Mouse (Mus musculus) heart, postnatal 14 days (tissue): Measurements from ENCODE around the gene Cd276. TPM values are rescaled to one million over a fixed set of nuclear protein-coding genes. Genes with fewer than 3 reads are reported as not detected.
A peak's percentile ranks its signal among the peaks of the same experiment; 100 is the strongest.
"Not testable (repeated sequence)": the region's sequence is repeated elsewhere in the genome, so short reads cannot be mapped to it uniquely, and the experiment has no call there.

ENCODE experiments used
- DNase-seq, 2 experiments: peaks; one replicate each; pipeline ENCODE4 v3.0.0; 2021 to 2022
- intact Hi-C: fragments of 180-260 bp; cut with DNase I; formaldehyde crosslinking; loops from one replicate; pipeline ENCODE4 v1.15.1; 2025
- long read RNA-seq, 2 experiments: library from polyadenylated mRNA; stranded (forward); transcript quantifications; one replicate each; pipeline ENCODE4 v2.0.0; 2021
- total RNA-seq, 2 experiments: library from RNA; stranded (reverse); gene quantifications; 2 replicates each; pipeline ENCODE4 v1.2.3; 2021

The Cd276 gene
- total RNA-seq = 10 to 100 TPM; 15.4 to 17.6 TPM
- long read RNA-seq, experiment 1, transcript Cd276-202 (8 exons, 3,603 nt) = major isoform, 7 of 12 reads
- long read RNA-seq, experiment 1, partial matches to known transcripts = 0 of 12 reads
- long read RNA-seq, experiment 1, other reads (novel, unspliced or antisense) = 5 of 12 reads
- long read RNA-seq, experiment 2, transcript Cd276-202 (8 exons, 3,603 nt) = major isoform, 9 of 18 reads
- long read RNA-seq, experiment 2, partial matches to known transcripts = 1 of 18 reads
- long read RNA-seq, experiment 2, other reads (novel, unspliced or antisense) = 8 of 18 reads

DNA sequence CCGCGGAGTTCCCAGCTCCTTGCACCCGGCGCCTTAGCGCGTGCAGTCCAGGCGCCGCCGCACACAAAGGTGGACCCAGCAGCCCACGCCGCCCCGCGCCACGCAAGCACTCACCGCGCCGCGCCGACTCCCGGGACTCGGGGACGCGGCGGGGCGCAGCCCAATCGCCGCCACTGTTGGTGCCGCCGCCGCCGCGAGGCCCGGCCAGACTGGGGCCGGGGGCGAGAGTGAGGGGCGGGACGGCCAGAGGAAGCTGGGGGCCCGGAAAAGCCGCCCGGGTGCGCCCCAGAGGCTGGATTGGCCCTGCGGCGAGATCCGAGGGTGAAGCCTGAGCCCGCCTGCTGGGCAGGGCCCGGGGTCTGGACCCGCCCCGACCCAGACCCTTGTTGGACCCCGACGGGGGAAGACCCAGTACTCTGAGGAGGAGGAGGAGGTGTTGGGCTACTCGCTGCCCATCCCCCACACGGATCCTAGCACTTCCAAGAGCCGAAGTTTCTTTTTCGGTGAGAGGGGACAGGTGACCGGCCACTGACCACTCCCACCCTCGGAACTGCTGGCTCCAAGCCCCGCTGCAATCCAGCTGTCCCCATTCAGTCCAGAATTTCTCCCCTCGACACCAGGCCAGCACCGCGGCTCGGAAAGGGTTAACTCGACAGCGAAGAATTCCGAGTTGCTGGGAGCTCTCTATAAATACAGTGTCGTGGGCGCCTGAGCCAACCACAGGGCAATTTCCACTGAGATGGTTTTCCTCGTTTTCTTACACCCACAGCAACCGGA, at the start of gene Cd276:
Gene Cd276 (minus strand): TSS at position 530 of the 777 bp plus-strand sequence.
- DNase-seq = peak; percentile 69 to 75
- intact Hi-C loops = loop anchor here (2.0 kb wide), 1 partner anchor 14 kb away; no protein-coding TSS in a partner anchor

DNA sequence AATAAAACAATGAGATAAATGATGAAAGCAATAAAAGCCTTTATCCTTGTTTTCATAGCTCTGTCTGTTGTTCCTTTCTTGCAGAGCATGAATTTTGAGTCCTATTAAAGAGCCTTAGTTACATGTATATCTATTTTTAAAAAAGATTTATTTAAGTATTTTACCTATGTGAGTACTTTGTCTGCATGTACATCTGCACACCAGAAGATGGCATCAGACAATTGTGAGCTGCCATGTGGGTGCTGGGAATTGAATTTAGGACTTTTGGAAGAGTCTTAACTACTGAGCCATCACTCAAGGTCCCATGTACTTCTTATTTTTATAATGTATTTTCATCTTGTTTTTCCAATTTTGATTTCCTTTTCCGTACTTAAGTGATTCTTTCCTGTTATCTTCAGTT, 40.1 kb upstream of the Cd276 start:
- intact Hi-C loops = no loop called here
- no peak for DNase-seq

- intact Hi-C loops = no loop called here
- DNase-seq = no peak
These were observed 33.4 kb upstream of the Cd276 start for GRCm38 (mm10) chr9:58588657-58589056.

DNA sequence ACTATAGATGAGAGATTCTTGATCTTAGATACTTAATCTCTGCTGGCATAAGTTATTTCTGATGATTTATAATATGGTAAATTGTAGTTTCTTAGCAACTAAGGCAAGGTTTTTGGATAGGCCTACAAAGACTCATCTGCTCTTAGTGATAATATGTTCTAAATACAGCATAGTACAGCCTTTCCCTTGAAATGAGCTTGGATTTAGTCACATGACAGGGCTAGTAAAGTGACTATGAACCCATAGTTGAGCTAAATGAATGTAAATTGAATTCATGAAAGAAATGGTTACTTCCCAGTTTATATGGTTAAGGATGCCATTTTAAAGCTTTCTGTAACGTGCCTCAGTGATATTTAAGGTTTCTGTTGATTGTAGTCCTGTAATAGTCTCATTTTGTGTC, 29.1 kb upstream of the Cd276 start:
- no peak for DNase-seq
- intact Hi-C loops = loop anchor here (5.0 kb wide), 1 partner anchor 38 kb away; no protein-coding TSS in a partner anchor

- DNase-seq = peak in 1 of 2 experiments; percentile 17
- intact Hi-C loops = loop anchor here (5.0 kb wide), 1 partner anchor 39 kb away; no protein-coding TSS in a partner anchor
These were observed 28.0 kb upstream of the Cd276 start for GRCm38 (mm10) chr9:58583267-58583641.

- intact Hi-C loops = loop anchor here (5.0 kb wide), 1 partner anchor 40 kb away; no protein-coding TSS in a partner anchor
These were observed 27.5 kb upstream of the Cd276 start for GRCm38 (mm10) chr9:58582581-58583266.

GRCm38 (mm10) chr9:58581958-58582540, 26.8 kb upstream of the Cd276 start, which contains the start of gene Nptn:
Nptn (plus strand) TSS chr9:58582240.
- peak; percentile 98 for DNase-seq
- intact Hi-C loops = loop anchor here (5.0 kb wide), 1 partner anchor 40 kb away; no protein-coding TSS in a partner anchor

More at GRCm38 (mm10) chr9:58582581-58583266, 27.5 kb upstream of the Cd276 start:
- peak in 1 of 2 experiments; percentile 41 for DNase-seq

- DNase-seq = no peak
- intact Hi-C loops = loop anchor here (5.0 kb wide), 1 partner anchor 41 kb away; no protein-coding TSS in a partner anchor
These were observed 26.2 kb upstream of the Cd276 start for GRCm38 (mm10) chr9:58581283-58581930.

DNA sequence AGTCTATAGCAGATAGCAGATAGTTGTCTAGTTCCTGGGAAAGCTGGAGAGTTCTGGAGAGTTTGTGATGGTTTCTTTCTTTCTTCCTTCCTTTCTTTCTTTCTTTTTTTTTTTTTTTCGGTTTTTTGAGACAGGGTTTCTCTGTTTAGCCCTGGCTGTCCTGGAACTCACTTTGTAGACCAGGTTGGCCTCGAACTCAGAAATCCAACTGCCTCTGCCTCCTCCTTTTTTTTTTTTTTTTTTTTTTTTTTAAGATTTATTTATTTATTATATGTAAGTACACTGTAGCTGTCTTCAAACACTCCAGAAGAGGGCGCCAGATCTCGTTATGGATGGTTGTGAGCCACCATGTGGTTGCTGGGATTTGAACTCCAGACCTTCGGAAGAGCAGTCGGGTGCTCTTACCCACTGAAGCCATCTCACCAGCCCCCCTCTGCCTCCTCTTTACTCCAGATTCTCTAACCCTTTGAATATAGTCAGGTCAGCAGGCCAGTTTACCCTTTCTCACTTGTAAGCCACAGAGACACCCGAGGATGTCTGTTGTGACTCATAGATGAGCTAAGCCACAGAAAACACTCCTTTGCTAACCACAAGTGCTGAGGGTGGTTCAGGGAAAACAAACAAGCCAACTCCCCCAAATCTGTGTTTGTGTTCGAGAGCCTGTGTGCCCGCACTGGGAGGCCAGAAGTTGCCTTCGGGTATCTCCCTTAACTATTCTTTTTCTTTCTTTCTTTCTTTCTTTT, 25.4 kb upstream of the Cd276 start:
- intact Hi-C loops = loop anchor here (5.0 kb wide), 1 partner anchor 42 kb away; no protein-coding TSS in a partner anchor
- not testable (repeated sequence) for DNase-seq

DNA sequence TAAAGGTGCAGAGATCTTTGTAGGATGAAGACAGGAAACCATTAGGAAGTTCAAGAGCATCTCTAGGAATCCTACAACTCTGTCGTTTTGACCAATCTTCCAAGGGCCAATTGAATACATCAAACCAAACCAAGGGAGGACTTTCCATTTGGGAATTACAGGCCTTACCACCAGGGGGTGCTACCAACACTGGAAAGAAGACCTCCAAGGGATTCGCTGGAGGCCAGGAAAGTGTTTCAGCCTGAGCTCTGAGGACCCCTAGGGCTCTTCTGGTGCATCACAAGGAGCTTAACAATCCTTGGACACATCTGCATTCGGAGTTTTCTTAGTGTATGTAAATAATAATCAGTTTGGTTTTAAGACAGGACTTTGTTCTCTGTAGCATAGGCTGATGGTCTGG, 23.4 kb upstream of the Cd276 start:
- intact Hi-C loops = loop anchor here (1.0 to 5.0 kb wide), 3 partner anchors 38 to 299 kb away; no protein-coding TSS in a partner anchor
- peak; percentile 86 to 94 for DNase-seq

DNA sequence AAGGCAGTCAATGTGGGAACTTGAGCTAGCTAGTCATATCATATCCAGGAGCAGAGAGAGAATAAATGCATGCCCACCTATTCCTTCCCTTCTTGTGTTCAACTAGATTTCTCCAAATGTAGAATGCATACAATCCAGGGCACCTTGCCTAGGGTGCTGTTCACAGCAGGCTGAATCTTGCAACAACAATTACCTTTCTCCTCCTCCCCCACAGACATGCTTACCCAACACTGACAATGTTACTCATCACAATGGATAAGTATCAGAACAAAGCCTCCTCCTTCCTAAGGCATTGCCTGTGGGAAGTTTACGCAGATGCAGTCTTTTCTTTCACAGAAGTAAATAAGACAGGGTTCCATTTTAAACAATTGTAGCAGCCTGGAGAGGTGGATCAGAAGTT, 15.8 kb upstream of the Cd276 start:
- DNase-seq = no peak
- intact Hi-C loops = no loop called here

DNA sequence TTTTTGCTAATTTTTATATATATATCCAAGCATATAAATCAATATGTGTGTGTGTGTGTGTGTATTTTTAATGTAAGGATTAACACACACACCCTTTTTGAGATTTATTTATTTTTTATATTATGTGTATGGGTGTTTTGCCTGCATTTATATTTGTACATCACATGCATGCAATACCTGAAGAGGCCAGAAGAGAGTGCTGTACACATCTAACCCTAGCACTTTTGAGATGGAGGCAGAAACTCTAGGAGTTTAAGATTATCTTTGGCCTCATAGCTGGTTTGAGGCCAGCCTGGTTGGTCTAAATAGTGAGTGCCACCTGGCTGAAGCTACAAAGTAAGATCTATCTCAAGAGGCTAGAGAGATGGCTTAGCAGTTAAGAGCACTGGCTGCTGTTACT, 12.4 kb upstream of the Cd276 start:
- intact Hi-C loops = no loop called here
- no peak for DNase-seq

DNA sequence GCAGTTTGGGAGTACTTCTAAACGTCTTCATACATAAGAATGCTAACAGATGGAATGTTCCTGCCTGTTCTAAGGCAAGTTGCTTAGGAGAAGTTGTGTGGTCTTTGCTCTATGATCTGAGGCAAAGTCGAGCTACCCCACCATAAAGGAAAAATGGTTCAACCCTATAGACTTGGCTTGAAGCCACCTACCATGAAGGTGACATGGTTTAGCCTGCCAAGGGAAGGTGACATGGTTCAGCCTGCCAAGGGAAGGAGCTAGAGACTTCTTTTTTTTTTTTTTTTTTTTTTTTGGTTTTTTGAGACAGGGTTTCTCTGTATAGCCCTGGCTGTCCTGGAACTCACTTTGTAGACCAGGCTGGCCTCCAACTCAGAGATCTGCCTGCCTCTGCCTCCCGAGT, 10.7 kb upstream of the Cd276 start:
- intact Hi-C loops, DNase-seq: not testable (repeated sequence)

GRCm38 (mm10) chr9:58560211-58560610, 5.0 kb upstream of the Cd276 start:
- intact Hi-C loops = no loop called here
- no peak for DNase-seq

- intact Hi-C loops = no loop called here
- no peak for DNase-seq
These were observed 2.5 kb upstream of the Cd276 start for GRCm38 (mm10) chr9:58557457-58558455.

DNA sequence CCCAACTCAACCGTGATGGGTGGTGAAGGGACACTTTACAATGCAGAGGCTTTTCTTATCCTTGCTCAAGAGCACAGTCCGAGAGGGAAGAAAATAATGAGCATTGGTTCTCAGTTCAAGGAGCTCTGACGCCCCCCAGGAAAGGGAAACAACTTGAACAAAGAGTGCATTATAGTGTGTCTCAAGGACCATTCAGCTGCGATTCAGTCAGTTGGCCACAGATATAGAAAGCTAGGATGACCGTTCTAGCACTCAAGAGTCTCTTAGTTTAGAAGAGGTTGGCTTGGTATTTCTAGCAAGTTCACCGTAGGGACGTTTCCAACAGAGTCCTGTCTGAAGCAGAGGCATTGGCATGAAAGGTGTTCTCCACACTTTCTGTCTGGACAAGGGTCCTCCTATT, 1.4 kb upstream of the Cd276 start:
- intact Hi-C loops = no loop called here
- DNase-seq = no peak

GRCm38 (mm10) chr9:58555685-58556414, 613 bp upstream of the Cd276 start:
- intact Hi-C loops = loop anchor here (2.0 kb wide), 1 partner anchor 15 kb away; no protein-coding TSS in a partner anchor
- no peak for DNase-seq
